Mouse (Mus musculus) kidney, adult 2 months (tissue): ENCODE data around the gene Add3.

ENCODE experiments used
- CTCF ChIP-seq: fragments of 200-500 bp; conservative IDR thresholded peaks from 2 replicates; pipeline ENCODE4 v1.5.1; 2011; ENCODE audit warnings: low read depth, mild to moderate bottlenecking, control low read depth, low read length, moderate library complexity, mixed read lengths; ENCODE audit not compliant: insufficient read depth, insufficient read length
- POLR2A ChIP-seq: fragments of 200-500 bp; IDR thresholded peaks from one replicate; pipeline ENCODE4 v1.6.1; 2011; ENCODE audit warnings: low read depth, low read length, control low read depth

DNA sequence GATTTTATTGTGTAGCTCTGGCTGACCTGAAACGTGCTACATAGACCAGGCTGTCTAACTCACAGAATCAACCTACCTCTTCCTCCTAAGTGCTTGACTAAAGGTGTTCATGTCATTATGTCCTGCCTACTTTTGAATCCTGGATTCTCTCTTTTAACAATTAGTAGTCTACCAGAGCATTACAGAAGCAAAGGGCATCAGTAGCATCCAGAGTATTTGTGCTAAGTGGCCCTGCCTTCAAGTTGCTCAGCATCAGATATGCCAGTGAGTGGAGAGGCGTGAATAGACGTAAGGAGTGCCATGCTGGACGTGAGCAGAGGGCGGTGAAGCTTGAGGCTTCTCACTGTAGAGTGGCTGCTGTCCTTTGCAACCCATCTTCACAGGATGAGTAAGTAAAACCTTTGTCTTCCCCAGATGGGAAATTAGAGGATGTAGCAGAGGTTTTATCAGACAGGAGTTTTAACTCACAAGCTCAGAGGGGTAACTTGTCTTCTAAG lies 48.5 kb downstream of the Add3 start:
- TF ChIP-seq CTCF, result no peak
- TF ChIP-seq POLR2A, result no peak
